In genomic region chr4:120580894-120581293, GRCm38 (mm10) we compare ENCODE assay signal across 25 mouse cellular contexts. TPM values are rescaled to one million over a fixed set of nuclear protein-coding genes. Genes with fewer than 3 reads are reported as not detected.
"Had no signal": no experiment of that assay in that cellular context is flagged by ENCODE, and none has a peak within 500 bp of the region (broad histone marks: within the 10 kb centered on the region; RNA-seq: fewer than 3 reads in every experiment).

No protein-coding gene starts in this region.

- H3K4me3 ChIP-seq: left cerebral cortex, adult 2 months; lung, embryonic 15.5 days; midbrain, embryonic 12.5 days; myocyte; neural tube, embryonic 13.5 days had no signal

- DNase-seq: kidney, adult 2 months; kidney, postnatal 25 days; layer of hippocampus, postnatal 36 days; lung, adult 18-20 months; lung, postnatal 10 days; lung, postnatal 4 days; thymus, adult 2 months; thymus, postnatal 14 days; thymus, postnatal 4 days had no signal

- H3K27ac ChIP-seq: kidney, postnatal 0 days; left cerebral cortex, adult 2 months; lung, embryonic 15.5 days; midbrain, embryonic 12.5 days; neural tube, embryonic 13.5 days; stomach, postnatal 0 days had no signal

- H3K4me2 ChIP-seq: lung, embryonic 15.5 days; midbrain, embryonic 12.5 days; neural tube, embryonic 13.5 days had no signal

- H3K9me3 ChIP-seq: lung, embryonic 15.5 days; midbrain, embryonic 12.5 days; neural tube, embryonic 13.5 days had no signal

- H3K27me3 ChIP-seq: lung, embryonic 15.5 days; midbrain, embryonic 12.5 days; neural tube, embryonic 13.5 days had no signal

- H3K36me3 ChIP-seq: lung, embryonic 15.5 days; midbrain, embryonic 12.5 days; neural tube, embryonic 13.5 days had no signal

- ATAC-seq: inflammation-experienced regulatory T-cells, adult 6 months; intestine, embryonic 16.5 days; midbrain, embryonic 16.5 days had no signal

- H3K9ac ChIP-seq: lung, embryonic 15.5 days; midbrain, embryonic 12.5 days; neural tube, embryonic 13.5 days had no signal

- H3K4me1 ChIP-seq: lung, embryonic 15.5 days; midbrain, embryonic 12.5 days; neural tube, embryonic 13.5 days had no signal

RNA-seq across cellular contexts. Expression of gene Gm8439, which starts 7.7 kb away (rescaled TPM):
- polyA plus RNA-seq: inflammation-experienced regulatory T-cells, adult 6 months; intestine, embryonic 16.5 days; kidney, adult 2 months; kidney, embryonic 14.5 days; limb, embryonic 11.5 days; limb, embryonic 14.5 days; lung, embryonic 15.5 days; midbrain, embryonic 12.5 days; midbrain, embryonic 16.5 days; myocyte; neural tube, embryonic 13.5 days; small intestine, adult 2 months; spleen, adult 2 months; stomach, embryonic 14.5 days; stomach, postnatal 0 days; thymus, adult 2 months had no signal

RNA-seq across cellular contexts. Expression of gene Slfnl1, which starts 48.9 kb away (rescaled TPM):
- polyA plus RNA-seq: inflammation-experienced regulatory T-cells, adult 6 months; intestine, embryonic 16.5 days; kidney, embryonic 14.5 days; kidney, postnatal 0 days; limb, embryonic 11.5 days; lung, embryonic 15.5 days; midbrain, embryonic 16.5 days; myocyte; neural tube, embryonic 13.5 days; small intestine, adult 2 months; spleen, adult 2 months; stomach, embryonic 14.5 days; stomach, postnatal 0 days had no signal
